Mouse (Mus musculus): ENCODE data around the gene Tlcd2.

Tlcd2 gene

DNA sequence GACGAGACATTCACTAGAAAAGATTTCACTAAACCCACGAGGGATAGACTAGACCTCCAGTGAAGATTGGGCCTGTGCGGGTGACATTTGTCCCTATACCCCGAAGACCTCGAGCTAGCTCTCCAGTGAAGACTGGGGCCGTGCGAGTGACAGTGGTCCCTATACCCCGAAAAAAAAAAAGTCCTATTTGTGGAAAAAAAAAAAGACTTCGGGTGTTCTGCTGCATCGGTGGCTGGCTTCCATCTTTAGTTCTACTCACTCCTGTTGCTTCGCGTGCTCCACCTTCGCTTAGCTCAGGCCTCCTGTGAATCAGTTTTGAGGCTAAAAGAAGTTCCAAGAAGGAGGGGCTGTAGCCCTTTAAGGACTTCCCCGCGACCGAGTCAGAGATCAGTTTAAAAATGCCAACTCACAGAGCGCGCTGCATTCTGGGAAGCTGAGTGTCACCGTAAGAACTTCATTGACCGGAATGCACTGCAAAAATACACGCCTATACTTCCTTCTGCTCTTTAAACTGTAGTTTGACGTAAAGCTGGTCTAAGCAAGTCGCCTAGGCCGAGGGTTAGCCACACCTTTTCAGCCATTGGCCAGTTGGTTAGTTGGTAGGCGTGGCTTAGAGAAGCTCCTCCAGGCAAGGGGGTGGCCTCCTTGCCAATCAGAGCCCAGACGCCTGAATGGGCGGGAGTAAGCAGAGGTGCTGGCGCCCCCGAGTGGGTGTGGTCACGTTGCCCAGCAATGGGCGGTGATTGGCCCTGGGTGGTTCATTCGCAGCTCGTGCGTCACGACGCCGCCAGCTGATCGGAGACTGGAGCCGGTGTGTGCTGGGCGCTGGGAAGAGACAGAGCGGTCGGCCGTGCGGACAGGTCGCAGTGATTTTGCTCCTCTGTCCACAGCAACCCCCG is at the start of gene Tlcd2:
TSS of gene Tlcd2 (plus strand) at position 872 of the 899 bp plus-strand sequence.
- peak; percentile 99 for DNase-seq (ENCODE audit: low read depth)

GRCm38 (mm10) chr11:75415096-75415495 is 46.4 kb upstream of the Tlcd2 start:
- peak; percentile 42 for DNase-seq (ENCODE audit: low read depth)

GRCm38 (mm10) chr11:75415994-75416393 is 45.5 kb upstream of the Tlcd2 start:
- DNase-seq (ENCODE audit: low read depth): peak; percentile 45

DNA sequence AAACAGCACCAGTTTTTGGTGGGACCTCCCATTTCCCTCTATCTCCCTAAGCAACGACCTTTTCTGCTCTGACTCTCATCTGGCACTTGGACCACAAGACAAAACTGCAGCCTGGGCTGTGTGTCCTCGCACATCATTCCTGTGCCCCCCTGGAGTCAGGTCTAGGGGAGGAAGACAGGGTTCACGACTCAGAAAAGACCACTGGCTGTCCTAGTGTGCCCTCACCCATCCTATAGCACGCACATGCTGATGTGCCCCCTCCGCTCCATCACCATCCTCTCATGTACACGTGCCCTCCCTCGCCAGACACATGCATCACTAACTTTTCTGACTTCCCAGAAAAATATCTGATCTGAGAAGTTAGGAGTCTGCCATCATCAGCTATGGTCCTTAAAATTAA is 41.5 kb upstream of the Tlcd2 start:
- DNase-seq (ENCODE audit: low read depth): no peak

DNA sequence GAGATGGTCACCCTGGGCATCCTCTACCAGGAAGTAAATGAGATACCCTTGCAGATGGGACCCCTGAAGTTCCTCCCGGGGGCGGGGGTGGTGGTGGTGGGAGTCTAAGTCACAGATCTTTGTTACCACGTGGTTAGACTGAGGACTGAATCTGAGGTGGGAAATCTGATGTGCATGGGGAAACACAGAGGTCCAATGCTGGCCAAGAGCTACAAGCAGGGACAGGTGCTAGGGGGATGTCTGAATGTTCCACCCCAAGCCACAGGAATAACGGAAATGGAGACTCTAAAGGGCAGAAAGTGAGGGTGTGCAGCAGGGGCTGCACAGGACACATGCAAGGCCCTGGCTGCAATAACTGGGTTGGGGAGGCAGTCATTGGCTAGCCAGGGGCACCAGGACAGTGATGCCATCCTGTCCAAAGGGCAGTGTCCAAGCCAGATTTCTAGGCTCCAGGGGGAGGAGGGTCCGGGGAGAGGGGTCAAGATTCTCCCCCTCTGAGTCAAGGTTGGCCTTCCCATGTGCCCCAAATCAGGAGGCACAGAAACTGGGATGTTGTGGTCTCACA is 40.6 kb upstream of the Tlcd2 start:
- no peak for DNase-seq (ENCODE audit: low read depth)

DNA sequence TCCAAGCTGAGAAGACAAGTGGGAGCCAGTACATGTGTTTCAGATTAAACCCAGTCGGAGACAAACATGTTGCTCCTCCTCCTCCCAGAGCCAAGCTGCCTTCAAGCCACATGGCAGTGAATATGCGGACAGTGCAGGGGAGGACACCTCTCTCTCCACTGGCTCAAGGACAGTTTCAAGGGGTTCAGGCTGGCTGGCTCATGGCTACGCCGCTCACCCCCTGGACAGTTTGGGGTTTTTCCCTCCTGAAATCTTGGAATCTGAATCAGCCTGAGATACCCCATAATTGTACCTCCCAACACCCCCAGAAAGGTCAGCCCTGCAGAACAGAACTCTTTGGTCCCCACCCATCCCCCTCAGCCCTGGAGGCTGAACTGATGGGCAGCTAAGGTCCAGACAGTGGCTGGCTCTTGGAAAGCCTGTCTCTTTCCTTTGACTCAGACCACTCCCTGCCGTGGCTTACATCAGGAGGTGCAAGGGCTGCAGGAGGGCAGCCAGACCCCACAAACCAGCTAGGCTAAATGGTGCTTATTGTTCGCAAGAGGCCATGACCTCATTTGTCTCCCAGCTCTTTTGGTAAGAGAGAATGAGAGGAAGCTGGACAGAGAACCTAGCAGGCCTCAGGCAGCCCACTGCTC is 40.0 kb upstream of the Tlcd2 start:
- no peak for DNase-seq (ENCODE audit: low read depth)

DNA sequence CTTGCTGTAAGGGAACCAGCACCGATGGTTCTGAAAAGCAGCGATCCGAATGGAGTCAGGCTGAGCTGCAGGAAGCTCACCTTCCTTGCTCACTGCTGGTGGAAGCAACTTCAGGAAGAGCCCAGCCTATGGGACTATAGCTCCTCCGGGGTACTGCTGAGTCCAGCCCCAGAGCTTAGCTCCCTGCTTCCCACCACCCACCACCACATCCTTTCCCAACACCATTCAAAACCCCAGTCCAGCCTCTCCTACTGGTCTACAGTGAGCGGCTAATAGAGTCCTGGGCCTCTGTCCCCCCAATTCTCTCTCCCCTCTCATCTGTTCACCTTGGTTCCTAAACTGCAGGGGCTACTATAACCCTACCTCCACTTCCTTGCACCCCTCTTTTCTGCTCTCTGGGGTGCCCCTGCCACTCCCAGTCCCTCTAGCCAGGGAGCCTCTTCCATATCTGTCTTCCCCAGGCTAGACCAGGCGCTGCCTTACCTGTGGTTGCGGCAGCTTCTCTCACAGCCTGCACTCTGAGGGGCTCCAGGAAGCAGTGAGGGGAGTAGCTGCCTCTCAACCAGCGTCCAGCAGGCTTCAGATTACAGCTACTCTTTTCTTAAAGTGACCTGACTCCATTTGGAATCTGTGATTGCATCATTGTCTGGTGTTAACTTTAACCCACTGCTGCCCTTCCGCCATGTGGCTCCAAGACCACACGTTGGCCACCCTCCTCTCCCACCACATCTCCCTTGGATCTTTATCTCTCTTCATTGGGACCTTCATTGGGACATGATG is 39.3 kb upstream of the Tlcd2 start, which contains the start of gene Serpinf1:
TSS of gene Serpinf1 (minus strand) at position 689 of the 780 bp plus-strand sequence.
- DNase-seq (ENCODE audit: low read depth): no peak

- DNase-seq (ENCODE audit: low read depth): no peak
Observed at GRCm38 (mm10) chr11:75423091-75423490, 38.4 kb upstream of the Tlcd2 start.

DNA sequence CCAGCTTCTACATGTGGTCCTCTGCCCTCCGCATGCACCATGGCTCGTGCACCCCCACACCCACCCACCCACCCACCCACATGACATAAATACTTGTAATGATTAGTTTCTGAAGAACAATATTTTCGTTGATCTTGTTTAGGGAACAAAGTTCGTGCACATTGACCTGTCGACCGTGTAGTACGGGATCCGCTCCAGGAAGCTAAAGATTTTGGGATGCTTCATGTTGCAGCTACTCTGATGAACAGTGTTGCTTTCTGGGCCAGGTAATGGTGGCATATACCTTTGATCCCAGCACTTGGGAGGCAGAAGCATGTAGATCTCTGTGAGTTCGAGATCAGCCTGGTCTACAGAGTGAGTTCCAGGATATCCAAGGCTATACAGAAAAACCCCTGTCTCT is 37.5 kb upstream of the Tlcd2 start:
- no peak for DNase-seq (ENCODE audit: low read depth)

DNA sequence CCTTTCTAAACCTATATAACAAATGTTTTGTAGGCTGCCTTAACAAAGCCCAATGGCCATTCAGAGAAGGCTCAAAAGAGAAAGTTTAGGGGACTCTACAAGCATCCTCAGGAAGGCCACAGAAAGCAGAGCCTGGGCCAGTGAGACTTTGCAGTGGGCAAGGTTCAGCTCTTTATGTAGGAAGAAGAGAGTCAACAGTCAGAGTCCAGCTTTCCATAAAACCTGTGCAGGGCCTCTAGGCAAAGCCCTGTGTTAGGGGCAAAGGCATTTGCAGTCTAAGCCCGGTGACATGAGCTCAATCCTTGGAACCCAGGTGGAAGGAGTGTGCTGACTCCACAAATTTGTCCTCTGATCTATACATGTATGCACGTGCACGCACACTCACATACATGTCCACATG is 37.1 kb upstream of the Tlcd2 start:
- DNase-seq (ENCODE audit: low read depth): no peak

DNA sequence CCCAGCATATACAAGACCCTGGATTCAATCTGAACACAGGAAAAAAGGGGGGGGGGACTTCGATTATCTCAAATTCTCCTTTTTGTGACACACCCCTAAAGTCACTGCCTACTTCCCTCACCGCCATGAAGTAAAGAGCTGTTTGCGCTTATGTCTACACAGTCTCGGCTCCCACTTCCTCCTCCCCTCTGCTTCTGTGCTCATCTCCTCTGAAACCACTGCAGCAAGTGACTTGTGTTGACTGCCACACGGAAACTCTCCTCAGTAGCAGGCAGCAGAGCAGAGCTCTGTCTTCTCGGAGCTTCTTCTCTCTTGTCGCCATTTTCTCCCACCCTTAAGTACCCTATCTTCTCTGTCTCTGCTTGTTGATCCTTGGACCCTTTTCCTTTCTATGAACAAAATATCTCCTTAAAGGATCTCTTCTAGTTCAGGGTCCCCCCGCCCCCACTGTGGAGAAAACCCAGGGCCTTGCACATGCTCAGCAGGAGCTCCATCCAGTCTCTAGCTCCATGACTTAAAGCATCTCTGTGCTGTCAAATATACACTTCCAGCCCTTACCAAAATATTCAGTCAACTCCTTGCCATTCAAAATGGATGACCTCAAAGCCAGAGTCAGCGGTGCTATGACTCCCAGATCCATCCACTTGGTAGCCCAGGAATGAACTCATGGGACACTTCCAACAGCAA is 32.4 kb upstream of the Tlcd2 start:
- peak; percentile 61 for DNase-seq (ENCODE audit: low read depth)

DNA sequence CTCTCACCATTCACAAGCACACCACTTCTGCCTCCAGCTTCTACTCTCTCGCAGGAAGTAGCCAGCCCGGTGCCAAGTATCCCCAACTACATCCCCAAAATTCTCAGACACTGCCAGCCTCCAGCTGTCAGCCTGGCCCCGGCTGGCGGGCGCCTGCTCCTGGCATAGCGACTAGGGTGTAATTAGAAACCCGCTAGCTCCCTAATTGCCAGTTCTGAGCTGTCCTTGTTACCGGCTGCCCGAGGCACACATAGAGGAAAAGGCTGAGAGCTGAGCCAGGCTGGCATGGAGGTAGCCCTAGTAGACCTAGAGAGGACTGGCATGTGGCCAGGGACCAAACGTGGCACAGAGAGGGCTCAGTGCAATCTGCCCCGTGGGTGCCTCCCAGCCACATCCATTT is 30.2 kb upstream of the Tlcd2 start:
- no peak for DNase-seq (ENCODE audit: low read depth)

GRCm38 (mm10) chr11:75434138-75434537 is 27.4 kb upstream of the Tlcd2 start:
- peak; percentile 27 for DNase-seq (ENCODE audit: low read depth)

- no peak for DNase-seq (ENCODE audit: low read depth)
Observed at GRCm38 (mm10) chr11:75438194-75438593, 23.3 kb upstream of the Tlcd2 start.

- DNase-seq (ENCODE audit: low read depth): no peak
Observed at GRCm38 (mm10) chr11:75438804-75439203, 22.7 kb upstream of the Tlcd2 start.

GRCm38 (mm10) chr11:75439363-75439762 is 22.2 kb upstream of the Tlcd2 start, which contains the start of gene Serpinf2:
TSS of gene Serpinf2 (minus strand) at chr11:75439591.
- DNase-seq (ENCODE audit: low read depth): no peak

DNA sequence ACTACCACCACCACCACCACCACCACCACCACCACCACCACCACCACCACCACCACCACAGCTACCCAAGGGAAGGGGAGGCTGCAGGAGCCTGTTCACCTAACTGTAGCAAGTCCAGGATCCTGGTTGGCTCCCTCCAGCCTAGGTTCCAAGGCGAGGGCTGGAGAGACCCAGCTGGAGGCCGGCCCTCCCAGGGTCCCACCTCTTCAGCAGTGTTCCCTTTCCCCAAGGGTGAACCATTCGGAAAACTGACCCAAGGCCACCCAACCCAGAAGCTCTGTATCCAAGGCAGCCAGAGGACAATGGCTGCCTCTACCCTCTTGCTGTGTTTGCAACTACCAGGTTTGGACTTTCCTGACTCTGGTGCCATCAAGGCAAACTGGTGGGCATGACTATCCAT is 21.6 kb upstream of the Tlcd2 start:
- no peak for DNase-seq (ENCODE audit: low read depth)

- DNase-seq (ENCODE audit: low read depth): no peak
Observed at GRCm38 (mm10) chr11:75441034-75441433, 20.5 kb upstream of the Tlcd2 start.

DNA sequence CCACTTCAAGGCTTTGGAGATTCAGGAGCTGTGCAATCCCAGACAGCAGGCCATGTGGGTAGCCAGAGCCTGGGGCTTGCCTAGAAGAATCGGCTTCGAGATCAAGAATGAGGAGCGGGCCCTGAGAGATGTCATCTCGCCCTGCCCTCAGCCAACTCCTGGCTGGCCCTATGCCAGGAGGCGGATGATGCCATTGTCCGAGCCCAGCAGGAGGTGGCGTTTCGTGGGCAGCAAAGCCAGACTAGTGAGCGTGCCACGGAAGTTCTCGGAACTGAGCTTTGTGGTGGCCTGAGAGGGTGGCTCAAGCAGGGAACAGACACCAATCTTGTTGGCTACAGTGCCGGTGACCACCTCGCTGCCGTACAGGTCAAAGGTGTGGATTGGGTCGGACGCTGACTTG is 19.9 kb upstream of the Tlcd2 start:
- DNase-seq (ENCODE audit: low read depth): no peak

DNA sequence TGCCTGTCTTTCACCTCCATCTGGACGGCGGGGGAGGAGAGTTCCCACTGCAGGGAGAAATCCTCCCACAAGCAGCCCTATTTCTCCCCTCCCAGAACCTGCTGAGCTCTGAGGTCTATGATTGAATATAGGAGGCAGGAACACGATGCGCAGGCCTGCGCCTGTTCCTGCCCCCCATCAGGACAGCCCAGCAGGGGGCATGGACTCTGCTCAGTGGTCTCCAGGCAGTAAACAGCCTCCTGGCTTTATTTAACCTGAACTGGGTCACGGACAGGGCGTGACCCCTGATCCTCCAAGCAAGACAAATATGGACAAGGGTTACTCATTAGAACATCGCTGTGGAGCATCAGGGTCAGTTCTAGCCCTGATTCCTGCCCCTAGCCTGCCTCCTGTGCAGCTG is 17.8 kb upstream of the Tlcd2 start:
- DNase-seq (ENCODE audit: low read depth): no peak

- no peak for DNase-seq (ENCODE audit: low read depth)
Observed at GRCm38 (mm10) chr11:75448575-75448974, 12.9 kb upstream of the Tlcd2 start.

DNA sequence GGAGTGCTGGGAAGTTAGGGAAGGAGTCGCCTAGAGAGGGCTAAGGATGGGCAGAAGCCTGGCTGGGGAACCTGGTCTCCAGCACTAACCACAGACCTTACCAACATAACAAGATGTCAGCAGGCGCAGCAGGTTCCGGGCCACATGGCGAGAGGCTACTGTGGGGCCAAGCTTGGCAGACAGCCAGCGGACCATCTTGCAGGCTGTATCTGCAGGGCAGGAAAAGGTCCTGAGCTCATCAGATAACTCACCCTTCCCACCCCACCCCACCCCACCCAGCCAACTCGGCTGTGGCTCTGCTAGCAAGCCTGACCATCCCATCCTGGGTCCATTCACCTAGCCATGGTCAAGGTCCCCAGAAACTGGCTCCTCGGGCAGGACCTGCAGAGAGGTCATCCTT is 11.8 kb upstream of the Tlcd2 start:
- DNase-seq (ENCODE audit: low read depth): no peak

Measured in induced T-regulatory cell, adult 2 months (primary cell).